In the genomic region with DNA sequence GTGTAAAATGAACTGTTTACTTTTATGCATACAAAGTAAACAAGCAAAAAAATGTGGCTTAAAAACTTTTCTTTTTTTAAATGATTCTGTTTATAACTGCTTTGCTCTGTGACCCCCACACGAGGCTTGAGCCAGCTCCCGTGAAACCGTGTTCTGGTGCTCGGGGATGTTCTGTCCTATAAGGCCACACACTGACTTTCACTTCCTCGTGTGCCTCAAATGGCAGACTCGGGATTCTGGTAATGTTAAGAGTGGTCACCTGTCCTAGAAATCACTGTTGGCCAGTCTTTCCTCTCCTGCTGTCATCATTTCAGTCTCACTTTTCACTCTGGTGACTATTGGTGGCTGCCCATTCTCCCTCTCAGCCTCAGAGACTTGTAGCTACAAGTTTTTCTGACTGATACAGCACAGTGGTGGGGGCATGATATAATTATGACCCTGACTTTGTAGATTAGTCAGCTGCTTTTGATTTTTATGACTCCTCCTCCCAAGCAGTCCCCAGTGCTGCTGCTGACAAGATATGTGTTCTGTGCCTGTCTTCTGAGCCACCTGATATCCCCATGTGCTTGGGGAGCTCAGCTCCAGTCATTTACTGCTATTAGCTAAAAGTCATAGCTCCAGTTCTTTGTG, we compare ENCODE assay signal across 8 mouse cellular contexts.
A peak's percentile ranks its signal among the peaks of the same experiment; 100 is the strongest.
DNase-seq lines count a peak whose midpoint lies in the region; ATAC-seq and TF ChIP-seq lines count a peak whose summit lies in the region.
"Had no signal": no experiment of that assay in that cellular context is flagged by ENCODE, and none has a peak within 500 bp of the region (broad histone marks: within the 10 kb centered on the region; RNA-seq: fewer than 3 reads in every experiment).

No protein-coding gene starts in this region.

- no peaks in the 10 kb centered on the region for H3K79me2 ChIP-seq in MEL (ENCODE audit: control insufficient read depth, insufficient read depth, low read length, poor library complexity)

- no peak for TF ChIP-seq CTCF in layer of hippocampus, adult 2 months (conservative IDR thresholded peaks at IDR 0.05)
- no peak for TF ChIP-seq CTCF in MEL (IDR thresholded peaks at IDR 0.05 in 2 of 3, conservative IDR thresholded peaks at IDR 0.05 in 1 of 3; ENCODE audit: control insufficient read depth in 1 of 3, insufficient read depth in 1 of 3, low read depth in 2 of 3, low read length in 3 of 3, poor library complexity in 1 of 3, severe bottlenecking in 1 of 3)
- TF ChIP-seq CTCF in forebrain, postnatal 0 days (IDR thresholded peaks at IDR 0.05; ENCODE audit: low read depth) = no peak
- TF ChIP-seq CTCF in liver, postnatal 0 days (IDR thresholded peaks at IDR 0.05; ENCODE audit: low read depth) = no peak

- peaks cover 17 to 20% of the 10 kb centered on the region in 2 experiments for H3K36me3 ChIP-seq in MEL (ENCODE audit: control insufficient read depth in 1 of 2, insufficient read depth in 2 of 2, low read length in 2 of 2)
- H3K36me3 ChIP-seq in forebrain, postnatal 0 days (ENCODE audit: insufficient read depth) = peaks cover 6% of the 10 kb centered on the region; the same call in 1 of the 2 replicates
- peaks cover 9% of the 10 kb centered on the region for H3K36me3 ChIP-seq in liver, postnatal 0 days (replicated peaks; ENCODE audit: insufficient read depth, low read length)

- ATAC-seq in forebrain, postnatal 0 days = no peak
- 0 out of 2 replicates have a peak, but pooled peaks have one; percentile 40 for ATAC-seq in liver, postnatal 0 days

- no peak for DNase-seq in layer of hippocampus, adult 2 months (ENCODE audit: low spot score in 2 of 2)
- no peak for DNase-seq in layer of hippocampus, adult 8-10 months (ENCODE audit: low spot score in 2 of 2)
- peak; percentile 44 for DNase-seq in MEL (ENCODE audit: low read depth, low spot score)
- DNase-seq in forebrain, postnatal 0 days = no peak
- DNase-seq in liver, postnatal 0 days = no peak
- DNase-seq in gastrocnemius, postnatal 4 days (ENCODE audit: low spot score in 2 of 2) = no peak
- DNase-seq in frontal cortex, postnatal 14 days (ENCODE audit: low spot score in 2 of 2) = no peak

- no peak for TF ChIP-seq RAD21 in MEL (IDR thresholded peaks at IDR 0.05; ENCODE audit: low read depth, low read length)

- H3K27ac ChIP-seq in layer of hippocampus, adult 2 months = peak overlapping the region; percentile 70; the same call in 1 of the 2 replicates
- H3K27ac ChIP-seq in MEL (ENCODE audit: control insufficient read depth, low read depth, low read length) = peak overlapping the region; percentile 11; the same call in 1 of the 2 replicates
- H3K27ac ChIP-seq in forebrain, postnatal 0 days (ENCODE audit: low read depth, low read length) = no peak overlapping the region
- H3K27ac ChIP-seq in liver, postnatal 0 days (ENCODE audit: low read depth) = no peak overlapping the region

- H3K27me3 ChIP-seq in MEL (ENCODE audit: control insufficient read depth in 1 of 2, insufficient read depth in 2 of 2, low read length in 2 of 2) = no peaks in the 10 kb centered on the region
- H3K27me3 ChIP-seq in forebrain, postnatal 0 days (ENCODE audit: insufficient read depth, low read length) = no peaks in the 10 kb centered on the region
- no peaks in the 10 kb centered on the region for H3K27me3 ChIP-seq in liver, postnatal 0 days (ENCODE audit: insufficient read depth, low read length)

- no peak overlapping the region for H3K9ac ChIP-seq in MEL (ENCODE audit: control insufficient read depth, low read depth, low read length, poor library complexity, severe bottlenecking)
- H3K9ac ChIP-seq in forebrain, postnatal 0 days = no peak overlapping the region
- H3K9ac ChIP-seq in liver, postnatal 0 days (replicated peaks) = no peak overlapping the region

- no peaks in the 10 kb centered on the region for H3K9me3 ChIP-seq in MEL (replicated peaks; ENCODE audit: insufficient read depth, low read length)
- H3K9me3 ChIP-seq in forebrain, postnatal 0 days (ENCODE audit: low read length) = no peaks in the 10 kb centered on the region
- no peaks in the 10 kb centered on the region for H3K9me3 ChIP-seq in liver, postnatal 0 days (ENCODE audit: low read length)

- H3K4me3 ChIP-seq in layer of hippocampus, adult 2 months = no peak overlapping the region; the same call in 1 of the 2 replicates
- no peak overlapping the region for H3K4me3 ChIP-seq in MEL (ENCODE audit: control insufficient read depth in 1 of 2, insufficient read depth in 1 of 2, low read depth in 2 of 2, low read length in 2 of 2)
- H3K4me3 ChIP-seq in forebrain, postnatal 0 days (ENCODE audit: low read depth, low read length) = no peak overlapping the region
- no peak overlapping the region for H3K4me3 ChIP-seq in liver, postnatal 0 days (ENCODE audit: low read depth, low read length)

- peak in 1 of 2 experiments; percentile 26; a peak in 1 of 4 replicates for TF ChIP-seq EP300 in MEL (IDR thresholded peaks at IDR 0.05; ENCODE audit: low read depth in 1 of 2, low read length in 2 of 2)
- no peak for TF ChIP-seq EP300 in liver, postnatal 0 days (IDR thresholded peaks at IDR 0.05; ENCODE audit: low read depth)

- no peak for TF ChIP-seq POLR2A in MEL (IDR thresholded peaks at IDR 0.05; ENCODE audit: control insufficient read depth in 1 of 2, insufficient read depth in 1 of 2, low read depth in 1 of 2, low read length in 2 of 2, poor library complexity in 1 of 2)

- H3K4me1 ChIP-seq in MEL (ENCODE audit: control insufficient read depth in 1 of 2, insufficient read depth in 2 of 2, low read length in 2 of 2) = peaks cover 11 to 15% of the 10 kb centered on the region in 2 experiments
- 0 out of 2 replicates have a peak, but pooled peaks cover 5% of the 10 kb centered on the region for H3K4me1 ChIP-seq in forebrain, postnatal 0 days (ENCODE audit: insufficient read depth)
- H3K4me1 ChIP-seq in liver, postnatal 0 days (ENCODE audit: insufficient read depth) = no peaks in the 10 kb centered on the region

- WGBS in forebrain, postnatal 0 days = 52% methylated on average over 6 of the region's 6 CpGs
- 58% methylated on average over 6 of the region's 6 CpGs for WGBS in liver, postnatal 0 days (ENCODE audit: insufficient replicate concordance)

- 0 out of 2 replicates have a peak overlapping the region, but pooled peaks have one; percentile 39 for H3K4me2 ChIP-seq in forebrain, postnatal 0 days (ENCODE audit: low read depth)
- no peak overlapping the region for H3K4me2 ChIP-seq in liver, postnatal 0 days (ENCODE audit: low read depth, low read length)
- H3K4me2 ChIP-seq: heart, embryonic 11.5 days had no signal

TF ChIP-seq in MEL, 35 proteins besides CTCF, POLR2A, EP300 and RAD21:
- TF ChIP-seq TCF12 (IDR thresholded peaks at IDR 0.05; ENCODE audit: low read depth, low read length) (0 out of 2 replicates have a peak, but pooled peaks have one; percentile 22), ZMIZ1 (IDR thresholded peaks at IDR 0.05; ENCODE audit: low read depth, low read length) (no peak), E2F4 (IDR thresholded peaks at IDR 0.05; ENCODE audit: borderline replicate concordance, low read depth, low read length) (no peak), SIN3A (IDR thresholded peaks at IDR 0.05; ENCODE audit: low read length) (no peak), CHD1 (IDR thresholded peaks at IDR 0.05; ENCODE audit: low read depth, low read length) (no peak)

Comparison
In these comparisons a context has a peak if more than half of its experiments do, and no peak if none do; other contexts are left out.
1. H3K27ac ChIP-seq: peak in layer of hippocampus, adult 2 months (single experiment) and MEL (single experiment); none in forebrain, postnatal 0 days (single experiment) and liver, postnatal 0 days (single experiment).